Mouse (Mus musculus) limb, embryonic 15.5 days (tissue): ENCODE data around the gene Igsf21. TPM values are rescaled to one million over a fixed set of nuclear protein-coding genes. Genes with fewer than 3 reads are reported as not detected.

ENCODE experiments used
- ATAC-seq: fragments of 200-750 bp; cut with Nextera tagmentation; 2 replicates; pipeline ENCODE4 v1.8.0; 2017; ENCODE audit warnings: low read depth, moderate TSS enrichment; ENCODE audit not compliant: insufficient number of reproducible peaks, low FRiP score, low TSS enrichment
- H3K27ac ChIP-seq: fragments of 300-500 bp; sonication (generic); 2 replicates; pipeline ENCODE4 v1.5.1; 2015; ENCODE audit warnings: moderate library complexity, mild to moderate bottlenecking, inconsistent platforms
- H3K27me3 ChIP-seq: fragments of 300-500 bp; sonication (generic); 2 replicates; pipeline ENCODE4 v1.6.1; 2015; ENCODE audit warnings: inconsistent platforms
- H3K36me3 ChIP-seq: fragments of 300-500 bp; sonication (generic); 2 replicates; pipeline ENCODE4 v1.6.1; 2015; ENCODE audit warnings: inconsistent platforms
- H3K4me1 ChIP-seq: fragments of 300-500 bp; sonication (generic); 2 replicates; pipeline ENCODE4 v1.6.1; 2015; ENCODE audit warnings: inconsistent platforms
- H3K4me2 ChIP-seq: fragments of 300-500 bp; sonication (generic); 2 replicates; pipeline ENCODE4 v1.6.1; 2015; ENCODE audit warnings: mild to moderate bottlenecking, inconsistent platforms
- H3K4me3 ChIP-seq: fragments of 300-500 bp; sonication (generic); 2 replicates; pipeline ENCODE4 v1.5.1; 2015; ENCODE audit warnings: mild to moderate bottlenecking, inconsistent platforms
- H3K9ac ChIP-seq: fragments of 300-500 bp; sonication (generic); 2 replicates; pipeline ENCODE4 v1.6.1; 2015; ENCODE audit warnings: inconsistent platforms
- H3K9me3 ChIP-seq: fragments of 300-500 bp; sonication (generic); 2 replicates; pipeline ENCODE4 v1.6.1; 2016; ENCODE audit warnings: inconsistent platforms
- WGBS: fragments of 180-500 bp; shearing (Covaris S2); methylation state at CpG from one replicate; pipeline ENCODE4 v1.1.7; 2015; 5-methylcytosine and 5-hydroxymethylcytosine counted together
- polyA plus RNA-seq: library from polyadenylated mRNA; unstranded; fragments of >200 nt; fragmentation: Nextera tagmentation; extraction: Ambion mirVana; gene quantifications from 2 replicates; pipeline ENCODE4 v1.2.1, GENCODE M21; 2015

Igsf21 gene
- polyA plus RNA-seq, 1 experiment from 2014 or later = 0.73 TPM

GRCm38 (mm10) chr4:140084521-140085011 is 162.0 kb downstream of the Igsf21 start:
- Histone ChIP-seq H3K27ac (peak overlapping the region; percentile 65), H3K9ac (no peak overlapping the region), H3K4me3 (no peak overlapping the region), H3K4me1 (peaks cover 18% of the 10 kb centered on the region), H3K4me2 (no peak overlapping the region), H3K36me3 (no peaks in the 10 kb centered on the region), H3K27me3 (0 out of 2 replicates have a peak, but pooled peaks cover 5% of the 10 kb centered on the region), H3K9me3 (no peaks in the 10 kb centered on the region)
- peak; percentile 59; the same call in 1 of the 2 replicates for ATAC-seq
- WGBS = 41% methylated on average over 11 of the region's 11 CpGs

DNA sequence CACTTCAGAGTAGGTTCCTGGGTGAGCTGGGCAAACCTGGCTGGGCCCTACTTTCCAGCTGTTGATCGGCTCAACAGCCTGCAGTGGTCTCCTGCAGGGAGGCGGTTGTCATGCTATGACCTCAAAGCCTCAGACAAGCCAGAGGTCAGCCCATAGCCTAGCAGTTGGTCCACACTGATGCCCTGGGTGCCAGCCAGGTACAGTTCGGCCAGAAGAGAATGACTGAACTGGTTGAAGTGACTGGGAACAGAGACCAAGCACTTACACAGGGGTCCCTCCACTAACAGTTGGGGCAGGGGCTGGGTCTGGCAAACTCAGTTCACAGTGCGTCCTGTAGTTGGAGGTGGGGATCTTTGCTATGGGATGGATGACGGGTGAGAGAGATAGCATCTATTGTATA is 162.5 kb downstream of the Igsf21 start:
- Histone ChIP-seq H3K9ac (no peak overlapping the region), H3K27me3 (0 out of 2 replicates have a peak, but pooled peaks cover 5% of the 10 kb centered on the region), H3K27ac (peak overlapping the region; percentile 65), H3K9me3 (no peaks in the 10 kb centered on the region), H3K36me3 (no peaks in the 10 kb centered on the region), H3K4me1 (peaks cover 18% of the 10 kb centered on the region), H3K4me3 (no peak overlapping the region), H3K4me2 (no peak overlapping the region)
- 70% methylated on average over 5 of the region's 5 CpGs for WGBS
- ATAC-seq = no peak

- H3K27ac ChIP-seq = no peak overlapping the region
- H3K9me3 ChIP-seq = no peaks in the 10 kb centered on the region
- peaks cover 14% of the 10 kb centered on the region for H3K4me1 ChIP-seq
- H3K27me3 ChIP-seq = 0 out of 2 replicates have a peak, but pooled peaks cover 2% of the 10 kb centered on the region
- H3K4me3 ChIP-seq = no peak overlapping the region
- no peaks in the 10 kb centered on the region for H3K36me3 ChIP-seq
- 79% methylated on average over 5 of the region's 5 CpGs for WGBS
- no peak overlapping the region for H3K4me2 ChIP-seq
- ATAC-seq = no peak
- no peak overlapping the region for H3K9ac ChIP-seq
These were observed 168.2 kb downstream of the Igsf21 start for GRCm38 (mm10) chr4:140078416-140078815.

DNA sequence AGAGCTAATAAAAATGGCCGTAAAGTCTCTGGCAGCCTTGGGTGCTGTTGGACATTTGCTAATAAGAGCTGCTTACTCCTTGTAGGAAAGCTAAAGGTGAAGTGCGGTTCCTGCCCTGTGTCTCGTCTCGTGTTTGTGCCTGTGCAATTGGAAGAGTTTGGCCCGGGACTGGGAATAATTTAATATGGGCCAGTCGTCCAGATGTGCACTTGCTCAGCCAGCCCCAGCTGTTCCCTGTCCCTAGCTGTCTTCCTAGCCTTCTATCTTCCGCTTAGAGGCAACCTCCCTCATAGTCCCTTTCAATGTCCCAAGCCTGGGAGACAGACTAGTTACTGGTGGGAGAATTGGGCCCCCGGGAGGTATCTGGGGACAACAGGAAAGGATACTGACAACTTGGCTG is 169.0 kb downstream of the Igsf21 start:
- Histone ChIP-seq H3K4me2 (no peak overlapping the region), H3K27ac (no peak overlapping the region), H3K4me1 (peaks cover 14% of the 10 kb centered on the region), H3K36me3 (no peaks in the 10 kb centered on the region), H3K9ac (no peak overlapping the region), H3K4me3 (no peak overlapping the region), H3K27me3 (peaks cover 8% of the 10 kb centered on the region; the same call in 1 of the 2 replicates), H3K9me3 (no peaks in the 10 kb centered on the region)
- 35% methylated on average over 8 of the region's 8 CpGs for WGBS
- no peak for ATAC-seq

DNA sequence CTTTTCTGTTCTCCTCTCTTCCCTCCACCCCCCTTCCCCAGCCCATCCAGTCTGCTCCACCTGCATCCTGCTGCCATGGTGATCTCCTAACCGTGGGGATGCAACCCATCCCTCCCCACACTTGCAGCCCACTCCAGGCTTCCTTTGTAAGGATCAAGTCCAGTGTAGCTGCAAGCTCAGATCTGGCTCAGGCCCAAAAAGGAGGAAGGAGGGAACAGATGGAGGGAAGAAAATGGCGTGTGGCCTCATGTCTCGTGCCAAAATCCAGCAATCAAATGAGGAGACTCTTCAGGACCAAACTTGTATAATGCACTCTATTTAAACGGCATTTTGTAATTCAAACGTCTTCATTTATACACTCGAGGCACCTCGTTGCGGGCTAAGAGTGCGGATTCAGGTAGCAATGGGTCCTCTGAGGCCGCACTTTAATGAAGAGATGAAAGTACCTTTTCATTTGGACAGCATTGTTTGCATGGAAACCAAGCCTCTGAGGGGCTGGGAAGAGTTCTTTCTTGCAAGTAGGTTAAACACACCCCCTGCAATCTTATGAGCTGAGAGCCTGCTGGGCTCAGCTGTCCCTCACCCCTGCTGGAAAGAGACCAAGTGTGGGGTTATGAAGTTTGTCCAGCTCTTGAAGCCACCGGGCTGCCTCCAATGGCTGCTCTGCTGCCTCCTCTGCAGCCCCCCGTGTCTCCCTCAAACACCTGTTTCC is 169.6 kb downstream of the Igsf21 start:
- no peak for ATAC-seq
- Histone ChIP-seq H3K36me3 (no peaks in the 10 kb centered on the region), H3K27me3 (peaks cover 14% of the 10 kb centered on the region), H3K27ac (no peak overlapping the region), H3K9me3 (no peaks in the 10 kb centered on the region), H3K9ac (no peak overlapping the region), H3K4me3 (no peak overlapping the region), H3K4me1 (peaks cover 14% of the 10 kb centered on the region), H3K4me2 (no peak overlapping the region)
- WGBS = 48% methylated on average over 12 of the region's 12 CpGs

DNA sequence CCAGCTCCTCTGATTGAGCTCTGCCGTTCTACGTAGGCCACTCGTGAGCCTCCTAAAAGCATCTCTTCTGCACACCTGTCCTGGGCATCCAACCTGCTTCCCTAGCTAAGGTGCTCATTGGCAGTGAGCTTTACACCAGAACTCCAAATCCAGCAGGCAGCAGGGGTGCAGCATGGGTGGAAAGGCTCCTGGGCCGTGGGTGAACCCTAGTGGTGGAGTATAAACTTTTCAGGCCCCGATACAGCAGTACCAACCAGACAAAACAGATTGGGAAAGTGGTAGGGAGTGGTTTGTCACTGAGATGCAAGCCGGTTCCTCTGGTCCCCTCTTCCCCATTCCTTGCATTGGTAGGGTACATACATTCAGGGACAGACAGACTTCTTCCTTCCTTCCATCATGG is 170.2 kb downstream of the Igsf21 start:
- Histone ChIP-seq H3K9ac (no peak overlapping the region), H3K27ac (no peak overlapping the region), H3K9me3 (no peaks in the 10 kb centered on the region), H3K4me1 (peaks cover 14% of the 10 kb centered on the region), H3K4me3 (no peak overlapping the region), H3K36me3 (no peaks in the 10 kb centered on the region), H3K4me2 (no peak overlapping the region), H3K27me3 (peaks cover 20% of the 10 kb centered on the region)
- no peak for ATAC-seq
- WGBS = 74% methylated on average over 6 of the region's 6 CpGs

- WGBS = 37% methylated on average over 17 of the region's 17 CpGs
These were observed 175.5 kb downstream of the Igsf21 start for GRCm38 (mm10) chr4:140071047-140071446.

GRCm38 (mm10) chr4:140070331-140070652 is 176.3 kb downstream of the Igsf21 start:
- Histone ChIP-seq H3K9ac (no peak overlapping the region), H3K4me3 (no peak overlapping the region), H3K9me3 (no peaks in the 10 kb centered on the region), H3K36me3 (no peaks in the 10 kb centered on the region), H3K27ac (no peak overlapping the region), H3K4me1 (no peaks in the 10 kb centered on the region; the same call in 1 of the 2 replicates), H3K27me3 (peaks cover 42% of the 10 kb centered on the region), H3K4me2 (no peak overlapping the region)
- WGBS = 27% methylated on average over 10 of the region's 10 CpGs
- no peak for ATAC-seq

More at GRCm38 (mm10) chr4:140071047-140071446, 175.5 kb downstream of the Igsf21 start:
- no peaks in the 10 kb centered on the region; the same call in 1 of the 2 replicates for H3K4me1 ChIP-seq
- H3K27me3 ChIP-seq = peaks cover 42% of the 10 kb centered on the region
- no peaks in the 10 kb centered on the region for H3K36me3 ChIP-seq
- H3K4me3 ChIP-seq = no peak overlapping the region
- no peak overlapping the region for H3K27ac ChIP-seq
- no peak for ATAC-seq
- H3K9ac ChIP-seq = no peak overlapping the region
- H3K9me3 ChIP-seq = no peaks in the 10 kb centered on the region
- H3K4me2 ChIP-seq = no peak overlapping the region

DNA sequence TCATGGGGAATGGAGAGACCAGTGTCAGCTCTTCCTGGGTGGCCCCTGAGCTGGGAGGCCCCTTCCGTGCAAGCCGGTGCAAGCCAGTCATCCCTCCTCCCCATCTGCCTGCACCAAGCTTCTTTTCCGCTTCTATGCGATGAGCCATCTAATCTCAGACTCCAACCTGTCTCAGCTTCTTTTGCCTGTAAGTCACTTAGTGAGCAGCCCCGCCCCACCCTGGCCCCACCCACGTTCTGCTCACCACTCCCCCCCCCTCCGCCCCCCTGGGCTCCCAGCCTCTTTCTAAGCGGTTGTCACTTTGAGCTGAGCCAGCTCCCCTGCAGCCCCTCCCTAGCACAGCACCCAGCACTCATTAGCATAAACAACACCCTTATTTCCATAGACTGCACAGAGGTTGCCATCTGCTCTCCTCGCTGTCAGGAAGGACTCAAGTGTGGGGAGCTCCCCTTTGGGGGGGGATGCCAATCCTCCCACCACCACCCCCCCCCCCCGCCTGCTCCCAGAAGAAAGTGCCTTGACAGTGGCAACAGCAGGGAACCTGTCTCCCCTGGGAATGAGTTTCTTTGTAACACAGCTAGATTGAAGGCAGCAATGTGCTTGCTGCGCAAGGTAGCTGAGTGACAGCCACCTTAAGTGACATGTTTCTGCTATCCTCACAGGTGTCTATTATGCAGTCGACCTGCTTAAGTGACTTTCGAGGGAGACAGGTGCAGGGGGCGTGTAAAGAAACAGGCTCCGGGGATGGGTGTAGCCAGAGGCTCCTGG is 176.8 kb downstream of the Igsf21 start:
- Histone ChIP-seq H3K27ac (no peak overlapping the region), H3K9me3 (no peaks in the 10 kb centered on the region), H3K4me2 (no peak overlapping the region), H3K27me3 (peaks cover 42% of the 10 kb centered on the region), H3K36me3 (no peaks in the 10 kb centered on the region), H3K4me1 (no peaks in the 10 kb centered on the region; the same call in 1 of the 2 replicates), H3K9ac (no peak overlapping the region), H3K4me3 (no peak overlapping the region)
- ATAC-seq = no peak
- WGBS = 7% methylated on average over 15 of the region's 15 CpGs

GRCm38 (mm10) chr4:140068468-140068867 is 178.1 kb downstream of the Igsf21 start:
- Histone ChIP-seq H3K9me3 (no peaks in the 10 kb centered on the region), H3K4me2 (no peak overlapping the region), H3K4me3 (no peak overlapping the region), H3K4me1 (no peaks in the 10 kb centered on the region; the same call in 1 of the 2 replicates), H3K36me3 (no peaks in the 10 kb centered on the region), H3K9ac (no peak overlapping the region), H3K27ac (no peak overlapping the region), H3K27me3 (peaks cover 42% of the 10 kb centered on the region)
- WGBS = 93% methylated on average over 6 of the region's 6 CpGs
- ATAC-seq = no peak

- no peak overlapping the region for H3K27ac ChIP-seq
- no peaks in the 10 kb centered on the region for H3K36me3 ChIP-seq
- H3K4me1 ChIP-seq = no peaks in the 10 kb centered on the region; the same call in 1 of the 2 replicates
- ATAC-seq = no peak
- peaks cover 20% of the 10 kb centered on the region for H3K27me3 ChIP-seq
- H3K4me2 ChIP-seq = no peak overlapping the region
- H3K9ac ChIP-seq = no peak overlapping the region
- H3K9me3 ChIP-seq = no peaks in the 10 kb centered on the region
- WGBS = 90% methylated on average over 12 of the region's 12 CpGs
- H3K4me3 ChIP-seq = no peak overlapping the region
These were observed 180.6 kb downstream of the Igsf21 start for GRCm38 (mm10) chr4:140066011-140066410.

DNA sequence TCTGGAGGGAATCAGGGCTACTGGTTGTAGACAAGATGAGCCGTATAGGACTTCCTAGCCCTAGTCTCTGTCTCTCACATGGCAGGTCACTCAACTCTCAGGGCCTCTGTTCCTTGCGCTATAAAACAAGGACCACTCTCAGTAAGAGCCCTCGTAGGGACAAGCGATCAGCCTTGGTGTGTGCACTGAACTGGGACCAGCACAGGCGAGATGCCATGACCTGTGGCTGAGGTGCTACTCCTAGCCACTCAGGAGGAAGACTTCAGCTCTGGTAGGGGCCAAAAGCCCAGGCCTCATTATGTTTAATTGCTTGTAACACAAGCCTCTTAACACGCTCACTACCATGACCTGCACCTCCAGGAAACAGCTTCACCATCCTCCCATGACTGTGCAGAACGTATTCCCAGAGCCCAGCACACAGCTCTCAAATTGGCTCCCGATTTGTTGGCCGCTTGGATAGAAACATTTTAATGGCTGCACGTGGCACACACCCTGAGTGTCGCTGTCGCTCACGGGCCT is 183.4 kb downstream of the Igsf21 start:
- Histone ChIP-seq H3K27ac (no peak overlapping the region), H3K9me3 (no peaks in the 10 kb centered on the region), H3K9ac (no peak overlapping the region), H3K27me3 (0 out of 2 replicates have a peak, but pooled peaks cover 2% of the 10 kb centered on the region), H3K4me1 (no peaks in the 10 kb centered on the region), H3K36me3 (no peaks in the 10 kb centered on the region), H3K4me3 (no peak overlapping the region), H3K4me2 (no peak overlapping the region)
- no peak for ATAC-seq
- 49% methylated on average over 13 of the region's 13 CpGs for WGBS
